In genomic region chr6:115808196-115808487, GRCm38 (mm10) we compare ENCODE assay signal across 8 mouse cellular contexts. TPM values are rescaled to one million over a fixed set of nuclear protein-coding genes. Genes with fewer than 3 reads are reported as not detected.
A peak's percentile ranks its signal among the peaks of the same experiment; 100 is the strongest.
DNase-seq lines count a peak whose midpoint lies in the region; ATAC-seq and TF ChIP-seq lines count a peak whose summit lies in the region.

No protein-coding gene starts in this region.

- under 1% methylated on average over 22 of the region's 22 CpGs for WGBS in lung, adult 2 months
- under 1% methylated on average over 22 of the region's 22 CpGs for WGBS in embryonic facial prominence, embryonic 11.5 days
- under 1% methylated on average over 22 of the region's 22 CpGs for WGBS in hindbrain, postnatal 0 days
- under 1% methylated on average over 22 of the region's 22 CpGs for WGBS in neural tube, embryonic 13.5 days

- H3K36me3 ChIP-seq in embryonic facial prominence, embryonic 11.5 days (replicated peaks; ENCODE audit: control insufficient read depth, insufficient read depth, low read depth, low read length), result peaks cover 17% of the 10 kb centered on the region
- peaks cover 29% of the 10 kb centered on the region for H3K36me3 ChIP-seq in hindbrain, postnatal 0 days (ENCODE audit: insufficient read depth, low read length)
- H3K36me3 ChIP-seq in neural tube, embryonic 13.5 days, result peaks cover 42% of the 10 kb centered on the region

- no peak for TF ChIP-seq CTCF in lung, adult 2 months (IDR thresholded peaks at IDR 0.05; ENCODE audit: insufficient read depth, low read length)
- no peak for TF ChIP-seq CTCF in hindbrain, postnatal 0 days (IDR thresholded peaks at IDR 0.05; ENCODE audit: low read depth)

- H3K4me2 ChIP-seq in embryonic facial prominence, embryonic 11.5 days (ENCODE audit: low read depth, low read length), result peak overlapping the region; percentile 80
- peak overlapping the region; percentile 74 for H3K4me2 ChIP-seq in hindbrain, postnatal 0 days (ENCODE audit: low read depth, low read length)
- peak overlapping the region; percentile 88 for H3K4me2 ChIP-seq in neural tube, embryonic 13.5 days

- H3K27me3 ChIP-seq in embryonic facial prominence, embryonic 11.5 days (ENCODE audit: control insufficient read depth, insufficient read depth, low read length), result no peaks in the 10 kb centered on the region
- H3K27me3 ChIP-seq in hindbrain, postnatal 0 days (ENCODE audit: insufficient read depth, low read length), result no peaks in the 10 kb centered on the region
- H3K27me3 ChIP-seq in neural tube, embryonic 13.5 days, result no peaks in the 10 kb centered on the region

- H3K4me1 ChIP-seq in lung, adult 2 months (ENCODE audit: control insufficient read depth, insufficient read depth, low read length), result peaks cover 9% of the 10 kb centered on the region
- no peaks in the 10 kb centered on the region; the same call in 1 of the 2 replicates for H3K4me1 ChIP-seq in embryonic facial prominence, embryonic 11.5 days (ENCODE audit: control insufficient read depth, insufficient read depth, low read length)
- peaks cover 6% of the 10 kb centered on the region for H3K4me1 ChIP-seq in hindbrain, postnatal 0 days (ENCODE audit: insufficient read depth, low read length)
- peaks cover 25% of the 10 kb centered on the region for H3K4me1 ChIP-seq in neural tube, embryonic 13.5 days (replicated peaks)

- no peaks in the 10 kb centered on the region for H3K9me3 ChIP-seq in embryonic facial prominence, embryonic 11.5 days (replicated peaks; ENCODE audit: control insufficient read depth, low read length)
- no peaks in the 10 kb centered on the region for H3K9me3 ChIP-seq in hindbrain, postnatal 0 days (ENCODE audit: low read length)
- no peaks in the 10 kb centered on the region for H3K9me3 ChIP-seq in neural tube, embryonic 13.5 days

- TF ChIP-seq POLR2A in lung, adult 2 months (IDR thresholded peaks at IDR 0.05; ENCODE audit: borderline replicate concordance, extremely low read depth, low read depth, low read length), result no peak

- no peak for DNase-seq in lung, adult 2 months
- DNase-seq in lung, postnatal 4 days, result no peak
- peak; percentile 30 for DNase-seq in embryonic facial prominence, embryonic 11.5 days (ENCODE audit: low spot score)
- DNase-seq in hindbrain, postnatal 0 days (ENCODE audit: low spot score), result no peak
- no peak for DNase-seq in left cerebral cortex, adult 9 months (ENCODE audit: low spot score in 2 of 2)
- DNase-seq in urinary bladder, adult 18-20 months (ENCODE audit: low spot score in 2 of 2), result no peak
- no peak for DNase-seq in embryo, embryonic 9.5 days (ENCODE audit: extremely low spot score)

- peak overlapping the region; percentile 100 for H3K9ac ChIP-seq in embryonic facial prominence, embryonic 11.5 days (replicated peaks; ENCODE audit: low read length)
- peak overlapping the region; percentile 96 for H3K9ac ChIP-seq in hindbrain, postnatal 0 days (replicated peaks; ENCODE audit: low read length)
- peak overlapping the region; percentile 99 for H3K9ac ChIP-seq in neural tube, embryonic 13.5 days

- no peak for ATAC-seq in embryonic facial prominence, embryonic 11.5 days (replicated peaks; ENCODE audit: insufficient number of reproducible peaks, low FRiP score, low TSS enrichment, low read depth)
- ATAC-seq in hindbrain, postnatal 0 days, result peak; percentile 31; the same call in 1 of the 2 replicates
- peak; percentile 16; the same call in 1 of the 2 replicates for ATAC-seq in neural tube, embryonic 13.5 days (ENCODE audit: low read depth)

- H3K27ac ChIP-seq in embryonic facial prominence, embryonic 11.5 days (replicated peaks; ENCODE audit: low read depth, low read length), result peak overlapping the region; percentile 88
- peak overlapping the region; percentile 99 for H3K27ac ChIP-seq in hindbrain, postnatal 0 days
- peak overlapping the region; percentile 96 for H3K27ac ChIP-seq in neural tube, embryonic 13.5 days (replicated peaks)

- peak overlapping the region; percentile 95 for H3K4me3 ChIP-seq in lung, adult 2 months (replicated peaks; ENCODE audit: extremely low read depth, low read depth, low read length)
- peak overlapping the region; percentile 100 for H3K4me3 ChIP-seq in embryonic facial prominence, embryonic 11.5 days (ENCODE audit: low read depth, low read length)
- H3K4me3 ChIP-seq in hindbrain, postnatal 0 days (ENCODE audit: low read length), result peak overlapping the region; percentile 92
- H3K4me3 ChIP-seq in neural tube, embryonic 13.5 days, result peak overlapping the region; percentile 100

RNA-seq across cellular contexts. Expression of gene Rpl32, which starts 0.4 kb away (rescaled TPM):
- polyA plus RNA-seq in lung, adult 2 months (2012; rRNA removed), result 276 and 321 TPM in 2 replicates
- 2,072 and 2,207 TPM in 2 replicates for polyA plus RNA-seq in embryonic facial prominence, embryonic 11.5 days (2014; fragmentation: Nextera tagmentation; extraction: Ambion mirVana)
- total RNA-seq in hindbrain, postnatal 0 days (2014; rRNA removed), result 790 and 802 TPM in 2 replicates
- polyA plus RNA-seq in hindbrain, postnatal 0 days (2015; fragmentation: Nextera tagmentation; extraction: Ambion mirVana), result 1,119 and 1,169 TPM in 2 replicates
- polyA plus RNA-seq in neural tube, embryonic 13.5 days (2015; fragmentation: Nextera tagmentation; extraction: Ambion mirVana), result 1,247 and 1,390 TPM in 2 replicates

RNA-seq across cellular contexts. Expression of gene Efcab12, which starts 30.1 kb away (rescaled TPM):
- 1.7 and 2.0 TPM in 2 replicates for polyA plus RNA-seq in lung, adult 2 months (2012; rRNA removed)
- polyA plus RNA-seq in embryonic facial prominence, embryonic 11.5 days (2014; fragmentation: Nextera tagmentation; extraction: Ambion mirVana), result 0.39 and 1.5 TPM in 2 replicates
- total RNA-seq in hindbrain, postnatal 0 days (2014; rRNA removed), result 1.8 and 2.4 TPM in 2 replicates
- 1.6 and 2.0 TPM in 2 replicates for polyA plus RNA-seq in hindbrain, postnatal 0 days (2015; fragmentation: Nextera tagmentation; extraction: Ambion mirVana)
- 2.7 and 2.8 TPM in 2 replicates for polyA plus RNA-seq in neural tube, embryonic 13.5 days (2015; fragmentation: Nextera tagmentation; extraction: Ambion mirVana)

RNA-seq across cellular contexts. Expression of gene Cand2, which starts 33.8 kb away (rescaled TPM):
- 5.3 and 8.4 TPM in 2 replicates for polyA plus RNA-seq in lung, adult 2 months (2012; rRNA removed)
- 36.2 and 39.1 TPM in 2 replicates for polyA plus RNA-seq in embryonic facial prominence, embryonic 11.5 days (2014; fragmentation: Nextera tagmentation; extraction: Ambion mirVana)
- 10.5 and 12.5 TPM in 2 replicates for total RNA-seq in hindbrain, postnatal 0 days (2014; rRNA removed)
- 4.5 and 5.5 TPM in 2 replicates for polyA plus RNA-seq in hindbrain, postnatal 0 days (2015; fragmentation: Nextera tagmentation; extraction: Ambion mirVana)
- polyA plus RNA-seq in neural tube, embryonic 13.5 days (2015; fragmentation: Nextera tagmentation; extraction: Ambion mirVana), result 13.2 and 15.8 TPM in 2 replicates

RNA-seq across cellular contexts. Expression of gene Mbd4, which starts 45.0 kb away (rescaled TPM):
- polyA plus RNA-seq in lung, adult 2 months (2012; rRNA removed), result 1.3 and 2.5 TPM in 2 replicates
- polyA plus RNA-seq in embryonic facial prominence, embryonic 11.5 days (2014; fragmentation: Nextera tagmentation; extraction: Ambion mirVana), result 22.5 and 24.8 TPM in 2 replicates
- total RNA-seq in hindbrain, postnatal 0 days (2014; rRNA removed), result 2.9 and 3.8 TPM in 2 replicates
- polyA plus RNA-seq in hindbrain, postnatal 0 days (2015; fragmentation: Nextera tagmentation; extraction: Ambion mirVana), result 5.6 and 6.5 TPM in 2 replicates
- polyA plus RNA-seq in neural tube, embryonic 13.5 days (2015; fragmentation: Nextera tagmentation; extraction: Ambion mirVana), result 12.6 and 12.9 TPM in 2 replicates

RNA-seq across cellular contexts. Expression of gene Ift122, which starts 45.1 kb away (rescaled TPM):
- 12.6 and 13.4 TPM in 2 replicates for polyA plus RNA-seq in lung, adult 2 months (2012; rRNA removed)
- polyA plus RNA-seq in embryonic facial prominence, embryonic 11.5 days (2014; fragmentation: Nextera tagmentation; extraction: Ambion mirVana), result 25.1 and 27.2 TPM in 2 replicates
- 29.3 and 29.4 TPM in 2 replicates for total RNA-seq in hindbrain, postnatal 0 days (2014; rRNA removed)
- polyA plus RNA-seq in hindbrain, postnatal 0 days (2015; fragmentation: Nextera tagmentation; extraction: Ambion mirVana), result 19.2 and 19.7 TPM in 2 replicates
- 26.3 and 27.8 TPM in 2 replicates for polyA plus RNA-seq in neural tube, embryonic 13.5 days (2015; fragmentation: Nextera tagmentation; extraction: Ambion mirVana)
